Mouse (Mus musculus) midbrain, postnatal 0 days (tissue): ENCODE measurements around the gene Cnp. TPM values are rescaled to one million over a fixed set of nuclear protein-coding genes. Genes with fewer than 3 reads are reported as not detected.
A peak's percentile ranks its signal among the peaks of the same experiment; 100 is the strongest.
"Not testable (repeated sequence)": the region's sequence is repeated elsewhere in the genome, so short reads cannot be mapped to it uniquely, and the experiment has no call there.

ENCODE experiments used
- ATAC-seq: fragments of 200-750 bp; cut with Nextera tagmentation; 2 replicates; pipeline ENCODE4 v1.8.0; 2017; ENCODE audit warnings: moderate number of reproducible peaks, mild to moderate bottlenecking, moderate TSS enrichment, moderate library complexity; ENCODE audit not compliant: low FRiP score
- DNase-seq: peaks from one replicate; pipeline ENCODE4 v3.0.0-alpha.2; 2015; ENCODE audit warnings: low spot score
- H3K27ac ChIP-seq: fragments of 300-500 bp; sonication (generic); 2 replicates; pipeline ENCODE4 v1.5.1; 2014; ENCODE audit warnings: low read depth, mild to moderate bottlenecking, low read length, mixed read lengths
- H3K27me3 ChIP-seq: fragments of 300-500 bp; sonication (generic); 2 replicates; pipeline ENCODE4 v1.6.1; 2014; ENCODE audit warnings: low read length, control low read depth, mixed read lengths; ENCODE audit not compliant: insufficient read depth
- H3K36me3 ChIP-seq: fragments of 300-500 bp; sonication (generic); 2 replicates; pipeline ENCODE4 v1.6.1; 2014; ENCODE audit warnings: low read length, control low read depth, mixed read lengths; ENCODE audit not compliant: insufficient read depth
- H3K4me1 ChIP-seq: fragments of 300-500 bp; sonication (generic); 2 replicates; pipeline ENCODE4 v1.6.1; 2014; ENCODE audit warnings: mild to moderate bottlenecking, control low read depth, antibody characterized with exemption, low read length, mixed read lengths; ENCODE audit not compliant: insufficient read depth
- H3K4me2 ChIP-seq: fragments of 300-500 bp; sonication (generic); 2 replicates; pipeline ENCODE4 v1.6.1; 2014; ENCODE audit warnings: low read depth, mild to moderate bottlenecking, low read length, mixed read lengths; ENCODE audit not compliant: poor library complexity, severe bottlenecking
- H3K4me3 ChIP-seq: fragments of 300-500 bp; sonication (generic); 2 replicates; pipeline ENCODE4 v1.5.1; 2014; ENCODE audit warnings: low read depth, mild to moderate bottlenecking, low read length, moderate library complexity
- H3K9ac ChIP-seq: fragments of 300-500 bp; sonication (generic); replicated peaks from 2 replicates; pipeline ENCODE4 v1.6.1; 2014; ENCODE audit warnings: mild to moderate bottlenecking, low read length, moderate library complexity, mixed read lengths; ENCODE audit not compliant: poor library complexity, severe bottlenecking
- H3K9me3 ChIP-seq: fragments of 300-500 bp; sonication (generic); 2 replicates; pipeline ENCODE4 v1.6.1; 2016; ENCODE audit warnings: low read length, control low read depth
- CTCF ChIP-seq: IDR thresholded peaks from 2 replicates; pipeline ENCODE4 v1.5.1; 2016; ENCODE audit warnings: antibody characterized with exemption, mild to moderate bottlenecking
- WGBS: fragments of 180-500 bp; shearing (Covaris S2); extraction: QIAGEN DNeasy Blood & Tissue Kit; methylation state at CpG from one replicate; pipeline ENCODE4 v1.1.7; 2014; 5-methylcytosine and 5-hydroxymethylcytosine counted together
- polyA plus RNA-seq: library from polyadenylated mRNA; unstranded; fragments of >200 nt; fragmentation: Nextera tagmentation; extraction: Ambion mirVana; gene quantifications from 2 replicates; pipeline ENCODE4 v1.2.1, GENCODE M21; 2015
- total RNA-seq: library from RNA; depleted of rRNA; stranded (reverse); fragments of >200 nt; gene quantifications from 2 replicates; pipeline ENCODE4 v1.2.3, GENCODE M21; 2014

Gene Cnp
- total and polyA plus RNA-seq, 2 experiments from 2014 or later, result 65.3 to 68.8 TPM

GRCm38 (mm10) chr11:100577852-100578599, 3.3 kb downstream of the Cnp start:
- Histone ChIP-seq H3K4me1 (peaks cover 6% of the 10 kb centered on the region), H3K27ac (no peak overlapping the region)

GRCm38 (mm10) chr11:100579116-100579799, 4.6 kb downstream of the Cnp start:
- Histone ChIP-seq H3K4me2 (no peak overlapping the region; the same call in 1 of the 2 replicates), H3K4me3 (no peak overlapping the region), H3K27me3 (no peaks in the 10 kb centered on the region), H3K4me1 (peaks cover 6% of the 10 kb centered on the region), H3K9ac (no peak overlapping the region), H3K36me3 (peaks cover 40% of the 10 kb centered on the region), H3K9me3 (no peaks in the 10 kb centered on the region), H3K27ac (no peak overlapping the region)
- WGBS, result 94% methylated on average over 9 of the region's 9 CpGs
- no peak for DNase-seq
- TF ChIP-seq CTCF, result no peak
- ATAC-seq, result no peak

More at GRCm38 (mm10) chr11:100577852-100578599, 3.3 kb downstream of the Cnp start:
- H3K36me3 ChIP-seq, result peaks cover 28% of the 10 kb centered on the region
- H3K4me2 ChIP-seq, result no peak overlapping the region
- DNase-seq, result peak; percentile 54
- H3K4me3 ChIP-seq, result no peak overlapping the region
- WGBS, result 75% methylated on average over 8 of the region's 8 CpGs
- H3K27me3 ChIP-seq, result no peaks in the 10 kb centered on the region
- H3K9ac ChIP-seq, result no peak overlapping the region
- ATAC-seq, result no peak
- no peaks in the 10 kb centered on the region for H3K9me3 ChIP-seq
- TF ChIP-seq CTCF, result no peak

GRCm38 (mm10) chr11:100580275-100580674, 5.6 kb downstream of the Cnp start:
- 89% methylated on average over 13 of the region's 13 CpGs for WGBS
- H3K36me3 ChIP-seq, result peaks cover 50% of the 10 kb centered on the region

GRCm38 (mm10) chr11:100581756-100582155, 7.1 kb downstream of the Cnp start:
- no peak for ATAC-seq
- Histone ChIP-seq H3K27ac (0 out of 2 replicates have a peak overlapping the region, but pooled peaks have one; percentile 26), H3K9ac (no peak overlapping the region)

More at GRCm38 (mm10) chr11:100580275-100580674, 5.6 kb downstream of the Cnp start:
- H3K9ac ChIP-seq, result no peak overlapping the region
- ATAC-seq (no peak), DNase-seq (no peak)
- TF ChIP-seq CTCF, result no peak
- no peak overlapping the region for H3K4me3 ChIP-seq
- H3K4me1 ChIP-seq, result peaks cover 4% of the 10 kb centered on the region
- H3K4me2 ChIP-seq, result no peak overlapping the region
- H3K27ac ChIP-seq, result no peak overlapping the region
- no peaks in the 10 kb centered on the region for H3K27me3 ChIP-seq
- H3K9me3 ChIP-seq, result no peaks in the 10 kb centered on the region

GRCm38 (mm10) chr11:100582413-100582812, 7.7 kb downstream of the Cnp start:
- H3K9me3 ChIP-seq, H3K27me3 ChIP-seq, H3K27ac ChIP-seq, H3K9ac ChIP-seq, ATAC-seq, H3K4me2 ChIP-seq, H3K4me3 ChIP-seq, DNase-seq, H3K4me1 ChIP-seq: not testable (repeated sequence)
- WGBS, result 89% methylated on average over 1 of the region's 1 CpGs
- H3K36me3 ChIP-seq, result peaks cover 71% of the 10 kb centered on the region

More at GRCm38 (mm10) chr11:100581756-100582155, 7.1 kb downstream of the Cnp start:
- Histone ChIP-seq H3K9me3 (no peaks in the 10 kb centered on the region), H3K27me3 (no peaks in the 10 kb centered on the region), H3K4me3 (no peak overlapping the region), H3K4me1 (no peaks in the 10 kb centered on the region), H3K36me3 (peaks cover 65% of the 10 kb centered on the region), H3K4me2 (no peak overlapping the region)
- no peak for TF ChIP-seq CTCF
- peak; percentile 63 for DNase-seq
- WGBS, result 62% methylated on average over 4 of the region's 4 CpGs

GRCm38 (mm10) chr11:100582836-100583235, 8.1 kb downstream of the Cnp start:
- Histone ChIP-seq H3K27me3 (no peaks in the 10 kb centered on the region), H3K36me3 (peaks cover 75% of the 10 kb centered on the region), H3K9me3 (no peaks in the 10 kb centered on the region), H3K9ac (no peak overlapping the region), H3K4me1 (no peaks in the 10 kb centered on the region), H3K27ac (no peak overlapping the region), H3K4me3 (no peak overlapping the region), H3K4me2 (no peak overlapping the region)
- DNase-seq, result no peak
- no peak for TF ChIP-seq CTCF
- ATAC-seq, result no peak
- 82% methylated on average over 2 of the region's 2 CpGs for WGBS
